In the genomic region with DNA sequence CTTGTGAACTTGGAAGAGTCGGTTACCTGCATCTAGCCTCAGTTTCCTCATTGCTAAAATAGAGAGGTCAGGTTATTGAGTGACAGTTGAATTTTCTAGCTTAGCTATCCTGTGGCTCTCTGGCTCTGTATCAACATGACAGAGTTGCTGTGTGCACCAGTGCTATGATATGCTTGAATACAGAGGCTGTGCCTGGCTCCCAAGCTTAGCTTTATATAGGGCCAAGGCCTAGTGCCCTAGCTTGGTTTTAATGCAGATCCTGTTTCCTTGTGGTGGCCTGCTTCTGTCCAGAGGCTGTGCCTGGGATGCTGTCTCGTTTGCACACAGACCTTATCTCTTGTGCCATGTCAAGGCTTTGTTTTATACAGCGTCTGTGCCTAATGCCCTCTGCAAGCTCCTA, we compare ENCODE assay signal across 12 mouse cellular contexts.
DNase-seq lines count a peak whose midpoint lies in the region; ATAC-seq and TF ChIP-seq lines count a peak whose summit lies in the region.
"Had no signal": no experiment of that assay in that cellular context is flagged by ENCODE, and none has a peak within 500 bp of the region (broad histone marks: within the 10 kb centered on the region; RNA-seq: fewer than 3 reads in every experiment).

No protein-coding gene starts in this region.

- H3K4me3 ChIP-seq in embryonic facial prominence, embryonic 10.5 days = no peak overlapping the region
- no peak overlapping the region for H3K4me3 ChIP-seq in hindbrain, embryonic 11.5 days (ENCODE audit: low read depth, low read length)
- no peak overlapping the region for H3K4me3 ChIP-seq in midbrain, embryonic 12.5 days
- H3K4me3 ChIP-seq: embryonic facial prominence, embryonic 12.5 days had no signal

- peak overlapping the region; percentile 76 for H3K27ac ChIP-seq in embryonic facial prominence, embryonic 10.5 days (replicated peaks)
- H3K27ac ChIP-seq in hindbrain, embryonic 11.5 days (ENCODE audit: low read depth, low read length) = peak overlapping the region; percentile 93
- peak overlapping the region; percentile 94 for H3K27ac ChIP-seq in midbrain, embryonic 12.5 days (replicated peaks)
- H3K27ac ChIP-seq: embryonic facial prominence, embryonic 12.5 days had no signal

- 0 out of 2 replicates have a peak, but pooled peaks cover 5% of the 10 kb centered on the region for H3K9me3 ChIP-seq in embryonic facial prominence, embryonic 10.5 days
- H3K9me3 ChIP-seq in hindbrain, embryonic 11.5 days (ENCODE audit: control insufficient read depth, low read length) = no peaks in the 10 kb centered on the region
- H3K9me3 ChIP-seq in midbrain, embryonic 12.5 days = no peaks in the 10 kb centered on the region
- H3K9me3 ChIP-seq: embryonic facial prominence, embryonic 12.5 days had no signal

- DNase-seq in brain, embryonic 14.5 days (ENCODE audit: low read depth) = peak; percentile 84
- DNase-seq in embryonic facial prominence, embryonic 10.5 days (ENCODE audit: low spot score) = no peak
- DNase-seq in hindbrain, embryonic 11.5 days (ENCODE audit: low spot score) = peak; percentile 47
- DNase-seq in cerebellum, postnatal 25 days = no peak
- no peak for DNase-seq in adipocyte (ENCODE audit: low spot score)
- DNase-seq in urinary bladder, postnatal 4 days (ENCODE audit: low spot score in 2 of 2) = no peak
- DNase-seq: adrenal gland, postnatal 10 days; liver had no signal

- peak; percentile 54; the same call in 1 of the 2 replicates for ATAC-seq in hindbrain, embryonic 11.5 days (ENCODE audit: low FRiP score)
- peak; percentile 71 for ATAC-seq in midbrain, embryonic 12.5 days (ENCODE audit: low FRiP score, low read depth)
- ATAC-seq in granulocyte monocyte progenitor cell, adult 5-6 weeks (replicated peaks; ENCODE audit: poor library complexity, severe bottlenecking) = no peak
- ATAC-seq: inflammation-experienced regulatory T-cells, adult 6 months had no signal

- H3K4me1 ChIP-seq in embryonic facial prominence, embryonic 10.5 days = peaks cover 38% of the 10 kb centered on the region
- H3K4me1 ChIP-seq in hindbrain, embryonic 11.5 days (replicated peaks; ENCODE audit: control insufficient read depth, insufficient read depth, low read length) = peaks cover 19% of the 10 kb centered on the region
- peaks cover 37% of the 10 kb centered on the region for H3K4me1 ChIP-seq in midbrain, embryonic 12.5 days

- WGBS in embryonic facial prominence, embryonic 10.5 days = 29% methylated on average over 3 of the region's 3 CpGs
- WGBS in hindbrain, embryonic 11.5 days = 16% methylated on average over 3 of the region's 3 CpGs
- 8% methylated on average over 3 of the region's 3 CpGs for WGBS in midbrain, embryonic 12.5 days

- H3K36me3 ChIP-seq in embryonic facial prominence, embryonic 10.5 days (replicated peaks) = no peaks in the 10 kb centered on the region
- H3K36me3 ChIP-seq in hindbrain, embryonic 11.5 days (ENCODE audit: control insufficient read depth, insufficient read depth, low read length) = no peaks in the 10 kb centered on the region
- no peaks in the 10 kb centered on the region for H3K36me3 ChIP-seq in midbrain, embryonic 12.5 days
- H3K36me3 ChIP-seq: embryonic facial prominence, embryonic 12.5 days had no signal

- peaks cover 35% of the 10 kb centered on the region for H3K27me3 ChIP-seq in embryonic facial prominence, embryonic 10.5 days (replicated peaks; ENCODE audit: low read depth, poor library complexity, severe bottlenecking)
- H3K27me3 ChIP-seq in hindbrain, embryonic 11.5 days (ENCODE audit: control insufficient read depth, insufficient read depth, low read length) = no peaks in the 10 kb centered on the region
- peaks cover 32% of the 10 kb centered on the region for H3K27me3 ChIP-seq in midbrain, embryonic 12.5 days
- H3K27me3 ChIP-seq: embryonic facial prominence, embryonic 12.5 days had no signal

- TF ChIP-seq POLR2A in brain, embryonic 14.5 days (IDR thresholded peaks at IDR 0.05; ENCODE audit: borderline replicate concordance, extremely low read depth, insufficient read depth, insufficient read length, poor library complexity, severe bottlenecking) = no peak

- H3K9ac ChIP-seq in hindbrain, embryonic 11.5 days (ENCODE audit: low read depth, low read length) = peak overlapping the region; percentile 45; the same call in 1 of the 2 replicates
- no peak overlapping the region; the same call in 1 of the 2 replicates for H3K9ac ChIP-seq in midbrain, embryonic 12.5 days (replicated peaks)

- TF ChIP-seq CTCF in brain, embryonic 14.5 days (IDR thresholded peaks at IDR 0.05; ENCODE audit: borderline replicate concordance, extremely low read depth, insufficient read depth, insufficient read length) = no peak

- H3K4me2 ChIP-seq in hindbrain, embryonic 11.5 days (replicated peaks; ENCODE audit: low read depth, low read length) = no peak overlapping the region
- peak overlapping the region; percentile 18; the same call in 1 of the 2 replicates for H3K4me2 ChIP-seq in midbrain, embryonic 12.5 days (replicated peaks)
- H3K4me2 ChIP-seq: embryonic facial prominence, embryonic 12.5 days had no signal

Comparison
In these comparisons a context has a peak if more than half of its experiments do, and no peak if none do; other contexts are left out.
1. DNase-seq: peak in brain, embryonic 14.5 days (single experiment) and hindbrain, embryonic 11.5 days (single experiment); none in embryonic facial prominence, embryonic 10.5 days (single experiment), cerebellum, postnatal 25 days (0 of 2), adipocyte (single experiment) and urinary bladder, postnatal 4 days (0 of 2).
2. Peak in every context shown above with its lines, with median percentiles within 50 percentile points of each other: H3K27ac ChIP-seq.